Mouse (Mus musculus) fibroblast of lung, adult 2 months (primary cell): ENCODE results near the gene Tgfbr3.

Source experiments
- DNase-seq: peaks from one replicate; pipeline ENCODE4 v3.0.0-alpha.2; 2011; ENCODE audit warnings: low read depth

Gene Tgfbr3

DNA sequence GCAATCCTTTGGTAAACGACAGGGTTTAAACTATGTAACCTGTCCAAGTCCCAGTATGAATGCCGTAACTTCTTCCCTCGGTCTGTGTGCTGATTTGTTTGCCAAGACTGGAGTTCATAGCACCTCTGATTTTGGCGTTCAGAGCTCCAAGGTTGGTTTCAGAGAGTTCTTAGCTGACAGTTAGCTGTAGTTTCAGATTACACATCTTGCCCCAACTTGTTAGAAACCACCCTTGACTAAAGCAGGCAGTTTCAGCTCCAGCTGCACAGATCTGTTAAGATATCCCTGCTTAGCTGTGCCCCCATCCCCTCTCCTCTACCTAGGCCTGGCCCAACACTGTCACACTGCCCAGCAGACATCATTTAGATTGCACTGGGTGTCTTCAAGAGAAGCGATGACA is 81.5 kb downstream of the Tgfbr3 start:
- no peak for DNase-seq

- no peak for DNase-seq
Measured at GRCm38 (mm10) chr5:107204306-107204705, 85.1 kb downstream of the Tgfbr3 start.

DNA sequence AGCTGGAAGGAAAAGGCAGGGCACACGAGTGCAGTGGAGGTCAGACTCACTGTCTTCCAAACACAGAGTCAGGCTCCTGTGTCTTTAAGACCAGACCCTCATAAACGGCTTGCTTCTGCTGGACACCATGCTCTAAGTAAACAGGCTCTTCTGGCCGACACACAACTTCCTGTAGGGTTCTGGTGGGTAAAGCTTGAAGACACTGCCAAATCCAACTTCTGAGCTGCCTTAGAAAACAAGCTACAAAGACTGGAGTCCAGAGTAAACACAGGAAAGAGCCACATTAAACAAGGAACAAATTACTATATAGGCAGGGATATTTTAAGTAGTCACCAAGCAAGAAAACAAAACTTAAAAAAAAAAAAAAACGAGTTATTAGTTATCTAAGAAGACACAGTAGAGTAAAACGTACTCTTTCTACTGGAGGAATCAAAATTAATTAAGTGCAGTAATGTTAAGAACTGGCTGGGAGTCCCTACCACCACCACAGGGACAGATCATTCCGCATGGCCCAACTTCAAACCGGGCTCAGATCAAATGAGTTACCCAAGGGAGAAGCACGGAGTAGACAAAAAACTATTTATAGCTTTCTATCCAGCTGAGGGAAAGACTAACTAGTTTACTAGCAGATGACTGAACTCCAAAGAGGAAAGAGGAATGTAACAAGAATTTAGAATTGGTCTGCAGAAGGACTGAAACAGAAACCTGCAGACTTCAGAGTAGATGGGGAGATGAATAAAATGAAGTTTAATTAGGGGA is 86.4 kb downstream of the Tgfbr3 start:
- no peak for DNase-seq

GRCm38 (mm10) chr5:107201509-107202182 is 87.8 kb downstream of the Tgfbr3 start:
- DNase-seq, result no peak

- no peak for DNase-seq
Measured at GRCm38 (mm10) chr5:107200853-107201341, 88.5 kb downstream of the Tgfbr3 start.

DNA sequence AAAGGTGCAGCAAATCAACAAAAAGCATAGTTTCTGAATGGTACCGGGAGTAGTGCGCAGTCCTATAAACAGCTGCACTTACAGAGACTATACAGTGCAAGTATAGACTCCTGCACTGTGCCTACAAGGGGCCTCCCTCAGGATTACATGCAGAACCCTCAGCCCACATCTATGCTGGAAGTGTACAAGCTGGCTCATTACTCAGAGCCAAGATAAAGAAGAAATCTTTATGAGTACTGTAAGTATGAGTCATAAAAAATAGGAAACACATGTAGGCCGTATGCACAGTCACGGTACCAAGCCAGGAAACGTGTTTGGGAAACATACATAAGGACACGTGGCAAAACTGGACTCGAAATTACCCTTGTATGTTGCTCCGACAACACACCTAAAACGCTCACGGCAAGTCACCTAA is 89.2 kb downstream of the Tgfbr3 start:
- DNase-seq, result no peak

DNA sequence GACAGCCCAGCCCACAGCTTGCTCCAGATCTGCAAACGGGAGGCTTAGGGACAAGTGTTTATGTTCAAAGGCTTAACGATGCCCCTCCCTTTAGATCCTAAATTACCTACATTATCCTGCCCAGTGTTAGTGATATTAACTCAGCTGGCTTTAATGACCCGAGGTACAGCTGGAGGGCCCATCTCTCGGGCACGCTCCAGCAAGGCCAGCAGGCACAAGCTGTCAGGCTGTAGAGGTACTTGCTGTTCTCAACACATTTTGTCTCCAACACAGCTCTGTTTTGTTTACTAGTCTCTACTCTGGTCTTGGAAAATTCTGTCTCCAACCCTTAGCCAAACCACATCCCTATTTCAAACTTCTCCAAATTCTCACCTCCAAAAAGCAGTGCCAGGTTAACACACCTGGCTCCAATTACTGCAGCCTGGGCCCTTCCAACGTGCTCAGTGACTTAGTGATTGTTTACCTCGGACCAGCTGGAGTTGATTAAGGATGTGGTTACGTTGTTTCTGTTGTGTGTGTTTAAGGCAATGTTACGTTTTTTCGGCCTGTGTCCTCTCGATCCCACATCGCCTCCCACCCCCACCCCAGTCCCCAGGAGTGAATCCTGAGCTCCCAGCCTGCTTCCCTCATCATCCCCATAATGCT is 93.6 kb downstream of the Tgfbr3 start:
- DNase-seq, result peak; percentile 84

- no peak for DNase-seq
Measured at GRCm38 (mm10) chr5:107193160-107193559, 96.3 kb downstream of the Tgfbr3 start.

DNA sequence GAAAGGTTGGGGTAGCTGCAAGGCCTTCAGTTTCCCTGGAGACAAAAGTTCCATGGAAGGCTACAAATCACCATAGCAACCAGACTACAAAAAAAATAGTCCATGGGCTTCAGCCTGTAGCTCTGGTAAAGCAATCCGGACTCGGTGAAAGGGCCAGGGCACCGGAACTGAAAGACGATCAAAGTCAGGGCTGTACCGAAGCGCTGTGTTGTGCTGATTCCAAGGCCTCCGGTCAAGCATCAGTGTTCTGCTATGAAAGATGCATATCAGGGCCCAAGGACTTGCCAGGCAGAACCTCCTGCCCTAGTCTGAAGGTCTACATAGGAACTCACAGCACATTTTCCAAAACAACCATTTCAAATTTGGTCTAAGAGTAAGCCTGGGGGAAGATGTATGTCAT is 97.1 kb downstream of the Tgfbr3 start:
- no peak for DNase-seq

GRCm38 (mm10) chr5:107188551-107188950 is 100.9 kb downstream of the Tgfbr3 start:
- no peak for DNase-seq

DNA sequence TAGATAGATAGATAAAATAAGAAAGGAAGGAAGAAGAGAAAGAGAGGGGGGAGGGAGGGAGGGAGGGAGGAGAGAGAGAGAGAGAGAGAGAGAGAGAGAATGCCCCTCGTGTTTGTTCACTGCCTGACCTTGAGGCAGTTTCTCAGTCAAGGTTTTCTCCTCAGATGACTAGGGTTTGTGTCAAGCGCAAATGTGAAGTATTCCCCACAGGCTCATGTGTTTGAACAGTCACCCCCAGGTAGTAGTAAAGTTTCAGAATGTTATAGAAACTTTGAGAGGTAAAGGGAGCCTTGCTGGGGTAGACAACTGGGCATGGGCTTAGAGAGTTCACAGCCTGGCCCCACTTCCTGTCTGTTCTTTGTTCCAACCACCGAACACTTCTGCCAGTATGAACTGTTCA is 103.2 kb downstream of the Tgfbr3 start:
- DNase-seq, result no peak

DNA sequence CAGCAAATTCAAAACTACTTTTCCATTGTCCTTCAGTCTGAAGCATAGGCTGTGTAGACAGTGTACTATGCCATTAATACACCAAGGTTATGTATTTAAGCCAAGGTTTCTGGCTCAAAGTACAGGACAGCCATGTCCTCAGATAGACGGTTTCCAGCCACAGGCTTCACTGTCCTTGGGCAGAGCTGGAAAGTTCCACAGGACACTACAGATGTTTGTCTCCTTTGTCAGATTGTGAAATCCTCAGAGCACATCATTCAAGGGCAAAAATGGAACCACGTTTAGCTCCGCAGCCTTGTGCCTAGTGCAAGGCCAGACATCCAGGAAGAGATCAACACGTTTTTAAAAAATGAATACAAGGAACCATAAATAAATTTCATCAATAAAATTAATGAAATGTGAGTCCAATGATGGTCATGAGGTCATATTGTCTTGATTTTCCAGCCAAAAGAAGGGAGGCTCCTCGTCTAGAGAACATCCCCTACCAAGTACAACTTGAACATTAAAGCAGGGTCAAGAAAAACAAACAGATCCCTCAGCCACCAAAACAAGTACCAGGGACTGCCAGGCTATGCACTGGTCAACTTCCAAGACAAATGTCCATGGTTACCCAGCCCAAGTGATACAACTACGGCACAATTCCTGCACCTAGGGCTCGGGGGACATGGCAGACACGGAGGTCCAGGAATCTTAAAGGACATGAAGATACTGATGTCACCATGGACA is 105.1 kb downstream of the Tgfbr3 start:
- no peak for DNase-seq

GRCm38 (mm10) chr5:107183537-107183936 is 105.9 kb downstream of the Tgfbr3 start:
- DNase-seq, result no peak

- DNase-seq, result no peak
Measured at GRCm38 (mm10) chr5:107182721-107183120, 106.7 kb downstream of the Tgfbr3 start.

DNA sequence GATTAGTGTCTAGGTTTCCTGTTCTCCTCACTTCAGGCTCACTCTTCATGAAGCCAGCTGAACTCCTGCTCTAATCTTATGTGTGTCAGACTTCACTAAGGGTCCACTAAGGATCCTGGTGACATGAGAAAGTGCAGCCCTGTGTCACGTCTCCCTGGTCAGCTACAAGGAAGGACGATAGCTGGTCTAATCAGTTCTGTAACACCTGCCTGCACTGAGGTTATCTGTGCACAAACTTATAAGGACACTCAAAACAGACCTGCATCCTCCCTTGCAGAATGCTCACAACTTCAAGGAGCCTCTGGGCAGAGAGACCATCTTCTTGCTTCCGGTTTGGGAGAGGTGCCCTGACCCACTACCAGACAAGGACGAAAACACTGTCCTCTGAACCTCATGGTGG is 107.6 kb downstream of the Tgfbr3 start:
- no peak for DNase-seq

DNA sequence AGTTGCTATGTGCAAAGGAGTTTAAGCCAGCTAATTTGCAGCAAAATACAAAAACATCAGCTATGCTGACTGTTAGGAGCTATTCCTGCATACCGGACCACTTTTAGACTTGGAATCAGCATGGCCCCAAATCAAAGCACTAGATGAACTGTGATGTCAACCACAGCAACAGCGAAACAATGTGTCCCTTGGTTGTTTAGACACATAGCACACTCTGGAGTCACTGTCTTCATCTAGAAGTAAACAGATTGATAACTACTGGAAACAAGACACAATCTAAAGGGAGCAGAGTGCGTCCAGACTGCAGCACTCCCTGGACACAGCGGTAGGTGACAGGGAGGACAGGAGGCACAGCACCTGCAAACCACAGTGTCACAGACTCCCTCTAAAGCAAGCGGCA is 110.2 kb downstream of the Tgfbr3 start:
- DNase-seq, result no peak

GRCm38 (mm10) chr5:107177791-107178190 is 111.6 kb downstream of the Tgfbr3 start:
- no peak for DNase-seq

GRCm38 (mm10) chr5:107177248-107177647 is 112.2 kb downstream of the Tgfbr3 start:
- DNase-seq, result no peak

GRCm38 (mm10) chr5:107176796-107177195 is 112.6 kb downstream of the Tgfbr3 start:
- no peak for DNase-seq

- no peak for DNase-seq
Measured at GRCm38 (mm10) chr5:107176196-107176595, 113.2 kb downstream of the Tgfbr3 start.

- no peak for DNase-seq
Measured at GRCm38 (mm10) chr5:107174188-107174587, 115.2 kb downstream of the Tgfbr3 start.

- no peak for DNase-seq
Measured at GRCm38 (mm10) chr5:107173483-107173882, 115.9 kb downstream of the Tgfbr3 start.
